Mouse (Mus musculus) c-Kit-positive CD71-positive TER-119-positive erythroid progenitor cells, embryonic 14.5 days (primary cell): ENCODE measurements around the gene Majin.

Source experiments
- DNase-seq: peaks from one replicate; pipeline ENCODE4 v3.0.0-alpha.2; 2013; ENCODE audit warnings: low spot score

Gene Majin

DNA sequence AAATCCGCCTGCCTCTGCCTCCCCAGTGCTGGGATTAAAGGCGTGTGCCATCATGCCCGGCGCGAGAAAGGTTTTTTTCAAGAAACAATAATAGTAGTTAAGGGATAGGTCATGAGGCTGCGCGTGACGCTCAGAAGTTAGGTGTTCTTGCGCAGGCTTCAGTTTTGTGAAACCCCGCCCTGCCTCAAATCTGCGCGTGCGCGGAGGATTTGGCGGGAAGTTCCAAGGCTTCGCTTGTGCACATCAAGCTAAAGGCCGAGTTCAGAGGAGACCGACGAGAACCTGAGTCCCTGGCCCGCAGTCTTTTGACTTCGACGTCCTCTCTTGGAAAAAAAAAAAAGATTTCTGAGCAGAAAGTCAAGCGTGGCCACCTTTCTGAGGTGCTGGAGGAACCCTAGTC, at the start of gene Majin:
Majin (plus strand) TSS at position 258 of the 400 bp plus-strand sequence.
- no peak for DNase-seq

DNA sequence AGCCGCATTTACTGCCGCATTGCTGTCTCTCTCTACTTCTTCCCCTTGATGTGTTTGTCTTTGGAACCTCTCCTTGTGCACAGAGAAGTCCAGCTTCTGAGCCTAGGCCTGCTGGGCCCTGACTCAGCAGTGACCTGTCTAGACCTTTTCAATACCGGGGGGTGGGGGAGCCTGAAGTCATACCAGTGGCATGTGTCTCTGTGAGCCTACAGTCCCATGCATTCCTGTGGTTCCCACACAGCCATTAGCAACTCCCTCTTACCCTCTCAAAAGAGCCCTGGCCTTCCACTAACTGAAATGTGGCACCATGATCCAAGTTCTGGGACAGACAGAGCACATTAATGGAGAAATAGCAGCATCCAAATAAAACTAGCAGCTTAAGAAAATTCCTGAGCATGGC, 47.8 kb upstream of the Majin start:
- DNase-seq: no peak

DNA sequence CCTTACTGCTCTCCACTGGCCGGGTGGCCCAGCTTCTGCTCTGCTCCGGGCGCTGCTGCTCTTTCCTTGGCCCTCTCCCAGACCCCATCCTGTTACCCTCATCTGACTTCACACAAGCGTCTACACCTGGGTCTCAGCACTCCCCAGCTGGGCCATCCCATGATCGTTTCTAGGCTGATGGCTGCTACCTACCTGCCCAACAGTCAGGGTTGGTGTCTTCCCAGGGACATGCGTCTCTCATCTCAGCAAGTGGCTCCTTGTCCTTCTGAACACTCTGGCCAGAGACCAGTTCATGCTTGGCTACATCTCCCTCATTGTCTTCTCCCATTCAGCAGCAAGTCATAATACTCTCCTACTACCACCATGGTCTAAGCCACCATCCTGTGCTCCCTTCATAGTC, 44.5 kb upstream of the Majin start:
- no peak for DNase-seq

DNA sequence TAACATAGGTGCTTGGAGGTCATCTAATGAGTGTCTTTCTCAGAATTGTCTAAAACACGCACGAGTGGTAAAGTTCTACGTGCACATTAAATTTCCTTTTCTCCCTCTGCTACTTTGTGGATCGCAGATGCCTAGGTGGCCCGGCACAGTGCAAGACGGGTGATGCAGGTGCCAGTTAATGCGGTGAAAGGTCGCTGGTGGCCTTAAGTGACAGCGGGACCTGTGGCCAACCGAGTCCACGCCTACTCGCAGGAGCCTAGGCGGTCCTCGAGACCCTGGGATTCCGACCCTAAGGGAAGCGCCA, 43.9 kb upstream of the Majin start:
- no peak for DNase-seq

DNA sequence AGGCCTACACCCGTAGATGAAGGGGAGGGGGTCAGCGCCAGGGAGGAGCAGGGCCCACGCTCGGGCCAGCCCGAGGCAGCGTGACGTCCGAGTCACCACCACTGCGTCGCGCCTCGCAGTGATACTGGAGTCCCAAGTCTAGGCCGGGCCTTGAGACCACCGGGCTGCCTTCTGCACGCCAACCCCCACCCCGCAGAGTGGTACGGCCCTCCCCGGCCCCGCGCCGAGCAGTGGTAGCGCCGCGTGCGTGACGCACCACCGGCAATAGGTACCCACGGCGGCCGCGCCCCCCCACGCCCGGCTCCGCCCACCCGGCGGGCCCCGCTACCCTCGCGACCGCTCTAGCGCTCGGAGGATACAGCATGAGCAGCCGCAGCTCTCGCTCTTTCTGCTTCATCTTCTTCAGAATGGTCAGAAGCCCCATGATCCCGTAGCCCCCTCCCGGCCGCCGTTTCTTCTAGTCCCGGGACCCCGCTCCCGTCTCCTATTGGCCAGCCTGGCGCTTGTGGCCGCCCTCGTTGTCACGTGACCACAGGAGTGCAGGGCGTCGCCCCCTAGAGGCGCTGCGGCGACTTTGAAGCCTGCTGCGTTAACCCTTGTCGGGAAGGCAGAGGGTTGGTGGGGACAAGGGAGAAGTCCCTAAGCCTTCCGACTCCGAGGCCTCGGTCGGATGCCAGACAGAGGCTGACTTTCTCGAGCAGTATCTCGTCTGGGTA, 43.4 kb upstream of the Majin start, which contains the start of gene Batf2:
Batf2 (plus strand) TSS at position 306 of the 716 bp plus-strand sequence.
- peak; percentile 91 for DNase-seq

DNA sequence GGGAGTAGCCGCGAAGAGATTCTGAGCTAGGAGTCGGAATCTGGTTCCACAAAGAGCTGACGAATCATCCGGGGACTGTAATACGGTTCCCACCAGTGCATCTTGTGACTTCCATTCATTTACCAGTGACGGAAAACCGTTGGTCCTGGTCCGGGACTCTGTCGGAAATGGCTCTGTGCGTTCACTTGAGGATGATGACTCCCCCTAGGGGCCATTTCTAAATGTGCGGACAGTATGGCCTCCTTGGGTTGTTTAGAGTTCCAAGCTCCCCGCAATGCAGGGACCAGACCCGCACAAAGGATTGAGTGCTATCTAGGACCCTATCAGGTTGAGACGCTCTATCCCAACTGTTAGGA, 42.8 kb upstream of the Majin start, which contains the start of gene Arl2:
Arl2 (minus strand) TSS at position 155 of the 356 bp plus-strand sequence.
- peak; percentile 90 for DNase-seq

DNA sequence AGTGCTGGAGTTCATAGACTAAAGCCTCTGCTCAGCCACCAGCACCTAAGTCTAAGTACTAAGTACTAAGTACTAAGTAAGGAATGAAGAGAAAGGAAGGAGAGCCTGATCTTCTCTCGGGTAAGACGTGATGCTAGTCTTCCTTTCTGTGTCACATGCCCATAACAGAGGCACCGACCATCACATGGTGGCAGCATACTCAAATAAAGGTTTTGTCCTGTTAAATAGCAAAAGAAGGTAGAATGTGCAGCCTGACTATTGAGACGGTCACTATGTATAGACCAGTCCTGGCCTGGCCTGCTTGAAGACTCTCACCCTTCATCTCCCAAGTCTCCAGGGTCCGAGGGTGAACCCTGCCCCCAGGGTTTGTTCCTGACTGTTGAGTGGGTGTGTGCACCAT, 39.3 kb upstream of the Majin start:
- DNase-seq: no peak

DNA sequence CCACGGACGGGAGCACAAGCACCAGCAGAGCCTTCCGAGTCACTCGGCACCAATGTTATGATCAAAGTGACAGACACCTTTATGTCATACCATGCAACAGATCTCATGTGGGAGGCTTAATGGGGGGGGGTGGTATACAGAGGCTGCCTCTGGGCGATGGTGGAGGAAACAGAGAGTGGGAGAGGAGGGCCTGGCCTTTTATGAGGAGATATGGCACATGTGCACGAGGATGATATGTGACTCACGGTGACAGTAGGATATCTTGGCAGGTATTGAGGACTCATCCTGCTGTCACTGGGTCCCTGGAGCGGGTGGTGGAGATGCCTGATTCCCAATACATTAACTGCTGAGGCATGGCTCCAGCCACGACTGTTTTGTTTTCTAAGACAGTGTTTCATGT, 29.0 kb upstream of the Majin start:
- DNase-seq: no peak

DNA sequence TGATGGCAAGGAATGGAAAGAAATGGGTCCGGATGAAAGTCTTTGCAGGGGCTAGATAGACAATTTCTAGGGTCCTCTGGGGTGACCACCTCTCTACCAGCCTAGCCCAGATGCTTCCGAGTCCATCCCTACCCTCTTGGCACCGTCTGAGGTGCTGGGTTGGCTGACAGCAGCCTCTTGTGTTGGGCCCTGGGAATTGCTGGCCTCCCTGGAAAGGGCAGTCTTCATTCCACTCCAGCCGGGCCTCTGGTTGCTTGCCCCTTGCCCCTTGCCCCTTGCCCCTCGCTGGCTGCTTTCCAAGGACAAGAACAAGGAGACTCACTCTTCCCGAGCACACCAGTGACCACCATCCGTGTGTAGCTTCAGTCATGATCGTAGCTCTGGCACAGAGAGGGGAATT, 27.8 kb upstream of the Majin start:
- no peak for DNase-seq

DNA sequence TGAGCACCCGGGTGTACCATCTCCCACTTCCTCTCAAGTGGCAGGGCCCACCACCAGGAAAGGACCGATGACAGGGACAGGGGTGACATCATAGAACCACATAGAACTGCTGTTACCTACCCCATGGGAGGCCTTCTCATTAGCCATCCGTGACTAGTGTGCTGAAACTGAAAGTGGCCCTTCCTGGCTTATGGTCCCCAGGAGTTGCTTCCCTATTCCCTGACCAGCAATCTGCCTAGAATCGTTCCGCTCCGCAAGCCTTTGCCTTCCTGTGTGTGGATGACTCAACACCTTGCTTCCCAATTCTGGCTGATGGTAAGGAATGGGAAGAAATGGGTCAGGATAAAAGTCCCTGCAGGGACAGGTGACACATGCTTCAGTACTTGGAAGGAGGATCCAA, 27.0 kb upstream of the Majin start:
- no peak for DNase-seq

DNA sequence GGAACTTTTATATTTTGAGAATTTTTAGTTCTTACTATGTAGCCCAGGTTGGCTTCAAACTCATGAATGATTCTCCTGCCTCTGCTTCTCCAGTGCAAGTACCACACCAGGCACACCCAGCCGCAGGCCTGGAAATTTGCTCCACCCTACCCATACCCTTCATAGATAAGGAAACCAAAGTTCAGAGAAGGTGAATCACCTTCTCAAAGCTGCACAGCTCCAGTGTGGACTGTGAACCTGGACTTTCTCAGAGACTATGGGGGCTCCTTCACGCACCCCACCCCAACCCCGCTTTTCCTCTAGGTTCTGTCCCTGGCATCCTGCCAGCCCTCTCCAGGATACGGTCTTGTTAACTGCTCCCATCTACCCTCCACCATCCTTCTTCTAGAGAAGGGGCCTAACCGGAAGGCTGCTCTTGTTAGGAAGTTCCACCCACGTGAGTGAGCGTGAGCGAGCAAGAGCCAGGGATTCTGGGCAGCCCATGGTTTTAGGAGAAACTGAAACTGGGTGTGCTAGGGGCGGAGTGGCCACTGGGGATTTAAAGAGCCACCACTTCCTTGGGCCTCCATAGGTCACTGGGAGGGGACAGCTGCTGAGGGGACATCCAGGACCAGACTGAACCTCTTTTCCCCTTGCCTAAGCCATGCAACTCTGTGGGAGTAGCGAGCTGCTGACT, 20.2 kb upstream of the Majin start:
- DNase-seq: no peak

DNA sequence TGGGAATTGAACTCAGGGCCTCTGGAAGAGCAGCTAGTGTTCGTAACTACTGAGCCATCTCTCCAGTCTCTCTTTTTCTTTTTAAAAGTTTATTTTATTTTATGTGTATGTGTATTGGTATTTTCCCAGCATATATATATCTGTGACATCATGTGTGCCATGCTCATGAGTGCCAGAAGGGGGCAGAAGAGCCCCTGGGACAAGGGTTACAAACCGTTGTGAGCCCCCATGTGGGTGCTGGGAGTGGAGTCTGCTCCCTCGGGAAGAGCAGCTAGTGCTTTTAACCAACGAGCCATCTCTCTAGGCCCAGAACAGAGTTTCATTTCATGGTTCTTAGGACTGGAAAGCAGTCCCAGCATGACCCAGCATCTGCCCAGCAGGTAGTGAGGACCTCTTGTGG, 17.4 kb upstream of the Majin start:
- DNase-seq: no peak

DNA sequence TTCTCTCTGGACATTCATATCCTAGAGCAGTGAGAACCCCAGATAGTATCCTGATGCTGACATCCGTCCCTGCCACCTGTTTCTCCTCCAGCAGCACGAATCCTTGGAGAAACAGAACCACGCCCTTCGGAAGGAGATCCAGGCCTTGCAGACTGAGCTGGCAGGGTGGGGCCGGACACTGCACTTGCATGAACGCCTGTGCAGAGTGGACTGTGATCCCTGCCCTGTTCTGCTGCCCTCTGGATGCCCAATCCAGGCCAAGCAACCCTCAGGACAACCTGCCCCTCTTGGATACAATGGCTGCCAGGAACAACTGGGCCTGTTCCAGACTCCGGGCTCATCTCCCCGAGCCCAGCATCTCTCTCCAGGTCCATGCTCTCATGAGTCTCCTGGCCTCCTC, 13.0 kb upstream of the Majin start:
- no peak for DNase-seq

DNA sequence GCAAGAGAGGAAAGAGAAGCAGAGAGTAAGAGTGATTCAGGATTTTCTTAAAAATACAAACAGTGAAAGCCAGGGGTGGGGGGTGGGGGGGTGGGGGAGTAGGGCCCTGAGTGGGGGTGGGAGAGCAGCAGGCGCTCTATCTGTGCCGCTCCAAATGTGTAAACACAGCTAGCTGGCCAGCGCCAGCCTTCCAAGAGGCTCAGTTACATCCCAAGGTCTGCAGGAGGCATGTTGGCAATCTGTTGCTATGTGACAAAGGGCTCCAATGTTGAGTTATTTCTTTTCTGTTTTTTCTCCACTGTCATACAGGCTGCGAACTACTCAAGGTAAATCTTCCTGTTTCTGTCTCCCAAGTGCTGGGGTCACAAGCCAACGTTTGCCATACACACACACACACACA, 9.4 kb upstream of the Majin start:
- no peak for DNase-seq

DNA sequence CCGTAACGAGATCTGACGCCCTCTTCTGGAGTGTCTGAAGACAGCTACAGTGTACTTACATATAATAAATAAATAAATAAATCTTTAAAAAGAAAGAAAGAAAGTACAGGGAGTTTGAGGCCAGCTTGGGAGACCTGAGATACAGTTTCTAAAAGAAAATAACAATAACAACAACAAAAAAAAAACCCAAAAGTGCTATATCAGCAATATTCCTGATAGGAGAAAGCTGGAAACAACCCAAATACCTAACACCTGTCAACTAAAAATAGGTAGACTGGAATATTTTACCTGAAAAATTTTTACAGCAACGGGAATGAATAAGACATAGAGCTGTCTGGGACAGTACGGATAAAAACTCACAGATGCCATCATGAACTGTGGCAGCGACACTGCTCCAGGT, 5.4 kb upstream of the Majin start:
- no peak for DNase-seq

DNA sequence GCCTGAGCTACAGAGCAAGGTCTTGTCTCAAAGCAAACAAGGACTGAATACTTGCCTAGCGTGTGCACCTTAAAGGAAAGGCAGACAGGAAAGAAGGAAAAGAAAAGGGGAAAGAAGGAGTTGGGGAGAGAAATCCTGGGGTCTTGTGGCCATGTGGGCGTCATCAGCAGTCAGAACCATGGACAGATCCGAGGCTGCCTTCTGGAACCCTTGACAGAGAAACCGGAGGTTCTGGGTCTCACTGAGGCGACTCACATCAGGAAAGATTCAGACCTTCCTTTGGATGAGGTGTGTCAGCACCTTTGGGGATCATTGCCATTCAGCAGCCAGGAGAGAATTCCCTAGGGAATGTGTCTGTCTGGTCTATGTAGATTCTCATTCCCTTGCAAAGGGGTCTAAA, 2.6 kb upstream of the Majin start:
- DNase-seq: peak; percentile 11

DNA sequence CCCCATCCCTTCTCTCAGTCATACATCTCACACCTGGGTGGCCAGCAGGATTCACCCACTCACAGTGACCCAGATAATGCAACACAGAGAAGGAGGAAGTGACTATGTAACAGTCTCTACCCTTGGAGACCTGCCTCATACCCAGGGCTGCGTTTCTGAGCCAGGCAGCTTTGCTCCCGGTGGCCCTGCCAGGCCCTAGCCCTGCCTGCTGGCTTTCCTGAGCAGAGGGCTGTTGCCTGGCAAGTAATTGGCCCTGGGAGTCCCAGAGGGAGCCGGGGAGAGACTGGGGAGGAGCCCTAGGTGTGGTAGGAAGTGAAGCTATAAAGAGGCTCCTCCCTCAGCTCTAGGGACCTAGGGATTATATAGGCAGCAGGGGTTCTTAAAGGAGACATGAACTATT, 1.7 kb upstream of the Majin start:
- DNase-seq: no peak

DNA sequence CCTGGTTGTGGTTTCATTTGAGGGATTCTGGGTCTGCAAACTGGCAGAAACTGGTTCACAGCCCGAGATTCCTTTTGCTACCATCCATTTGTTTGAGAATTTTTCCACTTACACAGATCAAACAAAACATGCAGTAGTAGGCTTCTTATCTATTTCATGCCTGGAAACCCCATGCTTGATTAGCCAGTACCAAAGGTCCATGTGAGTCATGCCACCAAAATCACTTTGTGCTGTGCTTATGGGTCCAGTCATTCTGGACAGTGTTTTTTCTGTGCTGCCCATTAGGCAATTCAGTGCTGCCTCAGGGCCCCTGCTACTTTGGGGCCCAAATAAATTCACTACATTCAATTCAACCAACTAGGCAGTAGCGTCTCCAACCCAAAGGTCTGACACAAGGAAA, 20.1 kb downstream of the Majin start:
- no peak for DNase-seq

DNA sequence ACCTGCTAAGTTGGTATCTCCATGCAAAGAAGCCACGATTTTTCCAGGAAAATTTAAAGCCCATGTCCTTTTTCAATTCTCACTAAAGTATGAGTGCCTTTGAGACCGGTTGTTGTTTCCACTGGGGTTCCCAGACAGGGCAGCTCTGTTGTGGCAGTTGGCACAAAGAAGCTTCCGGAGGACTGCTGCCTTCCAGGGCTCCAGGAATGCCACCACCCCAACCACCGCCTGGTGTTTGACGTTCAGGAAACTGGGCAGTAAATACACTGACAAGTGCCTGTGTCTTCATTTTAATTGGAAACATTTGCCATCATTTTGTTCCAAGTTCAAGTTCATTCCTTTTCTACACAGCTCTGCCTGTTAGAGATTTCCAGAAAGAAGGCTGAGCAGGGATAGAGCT, 22.5 kb downstream of the Majin start:
- no peak for DNase-seq

DNA sequence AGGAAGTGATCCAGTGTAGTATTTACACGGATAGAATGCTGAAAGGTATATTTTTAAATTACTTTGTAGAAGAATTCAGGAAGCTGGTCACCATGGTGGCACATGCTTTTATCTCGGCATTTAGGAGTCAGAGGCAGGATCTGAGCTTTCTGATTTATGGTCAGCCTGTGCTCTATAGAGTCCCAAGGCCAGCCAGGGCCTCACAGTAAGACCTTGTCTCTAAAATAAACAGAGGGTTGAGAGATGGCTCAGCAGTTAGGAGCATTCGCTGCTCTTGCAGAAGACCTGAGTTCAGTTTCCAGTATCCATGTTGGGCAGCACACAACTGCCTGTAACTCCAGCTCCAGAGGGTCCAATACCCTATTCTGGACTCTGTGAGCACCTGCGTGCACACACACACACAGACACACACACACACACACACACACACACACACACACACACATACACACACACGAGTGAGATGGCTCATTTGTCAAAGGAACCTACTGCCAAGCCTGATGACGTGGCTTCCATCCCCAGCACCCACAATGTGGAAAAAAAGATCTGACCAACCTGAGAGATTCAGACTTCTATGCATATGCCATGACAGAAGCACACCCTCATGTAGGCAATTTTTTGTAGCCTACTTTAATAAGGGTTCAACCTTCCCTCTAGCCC, 32.0 kb downstream of the Majin start:
- no peak for DNase-seq

DNA sequence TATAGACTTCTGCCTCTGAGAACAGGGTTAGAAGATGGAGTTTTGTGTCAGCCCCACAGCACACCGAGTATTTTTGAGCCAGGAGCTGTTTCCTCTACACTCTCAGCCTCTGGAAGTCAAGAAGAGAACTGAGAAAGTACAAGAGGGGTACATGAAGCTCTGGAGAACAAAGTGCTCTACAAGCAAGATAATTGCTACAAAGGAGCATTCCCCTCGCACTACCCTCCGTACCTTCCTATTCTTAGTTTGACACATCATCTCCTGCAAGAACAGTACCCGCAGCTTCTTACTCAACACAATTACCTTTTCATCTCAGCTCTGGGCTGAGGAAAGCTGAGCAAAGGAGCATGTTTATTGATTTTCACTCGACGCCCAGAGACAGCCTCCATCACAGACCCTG, 34.4 kb downstream of the Majin start:
- no peak for DNase-seq

DNA sequence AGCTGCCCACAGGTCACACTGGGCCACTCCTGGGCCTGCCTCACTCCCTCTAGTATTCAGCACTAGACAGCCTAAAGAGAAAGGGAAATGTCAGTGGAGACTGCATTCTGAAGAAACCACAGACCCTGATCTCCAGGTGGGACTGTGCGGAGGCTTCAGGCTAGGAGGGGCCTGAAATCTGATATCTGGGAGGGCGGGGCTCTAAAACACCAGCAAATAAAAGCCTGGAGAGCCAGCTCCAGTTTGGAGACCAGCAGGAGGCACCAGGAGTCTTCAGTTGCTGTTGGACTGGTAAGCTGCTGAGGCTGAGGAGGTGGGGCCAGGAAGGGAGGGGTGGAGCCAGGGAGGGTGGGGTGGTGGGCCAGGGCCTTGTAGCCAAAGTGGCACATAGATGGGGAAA, 41.9 kb downstream of the Majin start, which contains the start of gene Gpha2:
Gpha2 (plus strand) TSS at position 246 of the 400 bp plus-strand sequence.
- no peak for DNase-seq

DNA sequence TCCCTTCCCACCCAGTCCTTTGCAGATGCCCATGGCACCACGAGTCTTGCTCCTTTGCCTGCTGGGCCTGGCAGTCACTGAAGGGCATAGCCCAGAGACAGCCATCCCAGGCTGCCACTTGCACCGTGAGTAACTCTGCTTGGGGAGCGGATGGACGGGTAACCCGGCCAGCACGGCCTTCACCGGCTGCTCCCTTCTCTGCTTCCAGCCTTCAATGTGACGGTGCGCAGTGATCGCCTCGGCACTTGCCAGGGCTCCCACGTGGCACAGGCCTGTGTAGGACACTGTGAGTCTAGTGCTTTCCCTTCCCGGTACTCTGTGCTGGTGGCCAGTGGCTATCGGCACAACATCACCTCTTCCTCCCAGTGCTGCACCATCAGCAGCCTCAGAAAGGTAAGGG, 42.6 kb downstream of the Majin start:
- DNase-seq: no peak

DNA sequence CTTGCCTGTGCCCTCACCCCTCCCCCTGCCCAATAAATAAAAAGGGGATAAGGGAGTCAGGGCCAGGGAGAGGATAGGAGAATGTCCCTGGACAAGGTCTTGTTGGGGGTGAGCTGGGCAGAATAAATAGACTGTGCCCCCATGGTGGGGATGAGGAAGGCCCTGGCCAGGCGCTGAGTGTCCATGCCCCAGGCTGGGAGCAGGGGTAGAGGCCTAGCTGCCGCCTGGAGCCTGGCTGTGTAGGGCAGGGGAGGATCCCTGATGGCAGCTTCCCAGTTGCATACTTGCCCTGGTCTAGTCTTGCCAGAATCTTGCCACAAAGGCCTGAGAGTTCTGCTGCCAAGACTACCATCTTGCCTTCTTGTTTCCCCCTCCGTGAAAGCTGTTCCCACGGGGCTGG, 43.7 kb downstream of the Majin start:
- no peak for DNase-seq
